Mouse (Mus musculus) olfactory bulb, adult 2 months (tissue): ENCODE results near the gene 1600012H06Rik.

Experiments used
- CTCF ChIP-seq: fragments of 200-500 bp; IDR thresholded peaks from 2 replicates; pipeline ENCODE4 v1.5.1; 2012; ENCODE audit warnings: low read depth, mild to moderate bottlenecking, low read length, moderate library complexity; ENCODE audit not compliant: insufficient read depth
- POLR2A ChIP-seq: fragments of 200-500 bp; IDR thresholded peaks from 2 replicates; pipeline ENCODE4 v1.6.1; 2012; ENCODE audit warnings: mild to moderate bottlenecking, low read depth, low read length, moderate library complexity; ENCODE audit not compliant: insufficient read depth

- TF ChIP-seq CTCF (no peak), POLR2A (no peak)
These were observed 17.5 kb downstream of the 1600012H06Rik start for GRCm38 (mm10) chr17:14960520-14960919.
